Mouse (Mus musculus) megakaryocyte, embryonic 14.5 days (primary cell): Measurements from ENCODE around the gene Sufu. TPM values are rescaled to one million over a fixed set of nuclear protein-coding genes. Genes with fewer than 3 reads are reported as not detected.

ENCODE experiments used
- H3K27me3 ChIP-seq: replicated peaks from 2 replicates; pipeline ENCODE3; 2012; ENCODE audit warnings: inconsistent platforms
- H3K36me3 ChIP-seq: replicated peaks from 2 replicates; pipeline ENCODE3; 2012; ENCODE audit warnings: low read length, inconsistent platforms, mixed read lengths
- H3K4me1 ChIP-seq: 2 replicates; pipeline ENCODE4 v1.6.1; 2012; ENCODE audit warnings: inconsistent platforms
- H3K4me3 ChIP-seq: replicated peaks from 2 replicates; pipeline ENCODE3; 2012; ENCODE audit warnings: moderate library complexity, mild to moderate bottlenecking, inconsistent platforms
- H3K9me3 ChIP-seq: 2 replicates; pipeline ENCODE4 v1.6.1; 2012; ENCODE audit warnings: inconsistent platforms
- FLI1 ChIP-seq: IDR thresholded peaks from 2 replicates; pipeline ENCODE4 v1.6.1; 2012; ENCODE audit warnings: low read length, inconsistent platforms, mixed read lengths
- GATA1 ChIP-seq: IDR thresholded peaks from 3 replicates; pipeline ENCODE4 v1.6.1; 2012; ENCODE audit warnings: mixed read lengths, low read length, inconsistent platforms, borderline replicate concordance
- polyA plus RNA-seq: library from polyadenylated mRNA; stranded (reverse); fragments of >175 nt; gene quantifications from 2 replicates; pipeline ENCODE4 v1.2.3, GENCODE M21; 2012; ENCODE audit warnings: low replicate concordance; ENCODE audit not compliant: insufficient read depth

Sufu gene
- polyA plus RNA-seq, 1 experiment, result 8.7 TPM

- Histone ChIP-seq H3K9me3 (no peaks in the 10 kb centered on the region), H3K36me3 (peaks cover 88% of the 10 kb centered on the region), H3K27me3 (no peaks in the 10 kb centered on the region), H3K4me1 (peaks cover 24% of the 10 kb centered on the region), H3K4me3 (no peak overlapping the region)
- TF ChIP-seq FLI1 (no peak), GATA1 (no peak)
These were observed 7.3 kb downstream of the Sufu start for GRCm38 (mm10) chr19:46404030-46404429.

DNA sequence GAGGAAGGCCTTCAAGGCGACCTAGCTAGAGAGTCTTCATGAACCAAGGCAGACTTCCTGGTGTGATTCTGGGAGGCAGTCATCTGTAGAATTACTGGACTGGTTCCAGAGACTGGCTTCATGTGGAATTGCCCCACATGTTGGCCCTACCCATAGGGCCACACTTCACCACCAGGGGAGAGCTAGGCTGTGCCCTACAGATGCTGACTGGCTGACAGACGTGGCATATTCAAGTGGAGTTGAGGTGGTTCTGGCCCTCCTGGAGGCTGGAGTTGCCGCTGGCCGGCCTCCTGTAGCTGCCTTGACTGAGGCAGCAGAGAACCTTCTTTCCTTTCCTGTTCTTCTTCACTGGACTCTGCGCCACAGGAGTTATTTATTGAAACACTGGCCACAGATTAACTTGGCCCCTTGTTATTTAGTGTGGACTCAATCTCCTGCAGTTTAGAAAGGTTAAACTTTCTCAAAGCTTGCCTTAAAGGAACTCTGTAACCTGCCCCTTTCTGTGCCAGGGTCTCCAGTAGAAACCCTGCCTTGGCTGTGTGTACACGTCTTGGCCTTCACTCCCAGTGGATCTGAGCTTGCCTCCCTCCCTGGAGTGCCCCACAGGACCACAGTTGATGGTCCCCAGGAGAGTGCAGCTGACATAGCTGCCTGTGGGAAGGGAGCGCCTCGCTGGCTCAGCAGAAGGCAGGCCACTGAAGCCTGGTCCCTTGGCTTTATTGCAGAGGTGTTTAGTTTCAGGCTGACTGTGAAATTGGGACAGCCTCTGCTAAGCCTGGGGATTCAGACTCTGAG, 10.1 kb downstream of the Sufu start:
- Histone ChIP-seq H3K27me3 (no peaks in the 10 kb centered on the region), H3K4me1 (peaks cover 26% of the 10 kb centered on the region), H3K4me3 (no peak overlapping the region), H3K9me3 (no peaks in the 10 kb centered on the region), H3K36me3 (peaks cover 79% of the 10 kb centered on the region)
- TF ChIP-seq FLI1 (no peak), GATA1 (no peak)

DNA sequence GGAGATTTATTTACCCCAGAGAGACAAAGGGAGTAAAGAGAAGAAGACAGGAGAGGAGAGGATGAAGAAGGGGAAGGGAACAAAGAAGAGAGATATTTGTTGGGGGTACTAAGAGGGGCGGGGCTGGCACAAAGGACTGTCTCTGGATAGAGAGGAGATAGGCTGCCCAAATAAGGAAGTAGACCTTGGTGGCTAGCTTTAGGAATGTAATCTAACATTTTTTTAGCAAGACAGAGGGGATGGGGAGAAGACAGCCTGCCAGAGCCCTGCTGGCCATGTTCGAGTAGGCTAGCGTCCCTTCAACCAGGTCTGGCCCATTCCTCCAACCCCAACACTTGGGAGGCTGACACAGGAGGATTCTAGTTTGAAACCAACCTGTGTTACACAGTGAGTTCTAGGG, 12.8 kb downstream of the Sufu start:
- TF ChIP-seq GATA1, result no peak
- TF ChIP-seq FLI1, result no peak
- Histone ChIP-seq H3K4me3 (no peak overlapping the region), H3K36me3 (peaks cover 73% of the 10 kb centered on the region), H3K9me3 (no peaks in the 10 kb centered on the region), H3K4me1 (peaks cover 30% of the 10 kb centered on the region), H3K27me3 (no peaks in the 10 kb centered on the region)

- Histone ChIP-seq H3K27me3 (no peaks in the 10 kb centered on the region), H3K9me3 (no peaks in the 10 kb centered on the region), H3K4me1 (peaks cover 29% of the 10 kb centered on the region), H3K36me3 (peaks cover 52% of the 10 kb centered on the region), H3K4me3 (no peak overlapping the region)
- no peak for TF ChIP-seq FLI1
- TF ChIP-seq GATA1, result no peak
These were observed 15.5 kb downstream of the Sufu start for GRCm38 (mm10) chr19:46412056-46412805.

- TF ChIP-seq FLI1, result no peak
- no peak for TF ChIP-seq GATA1
- Histone ChIP-seq H3K27me3 (no peaks in the 10 kb centered on the region), H3K9me3 (no peaks in the 10 kb centered on the region), H3K4me1 (peaks cover 32% of the 10 kb centered on the region), H3K4me3 (no peak overlapping the region), H3K36me3 (peaks cover 43% of the 10 kb centered on the region)
These were observed 17.3 kb downstream of the Sufu start for GRCm38 (mm10) chr19:46413969-46414368.

GRCm38 (mm10) chr19:46414486-46414885, 17.8 kb downstream of the Sufu start:
- H3K4me1 ChIP-seq, result peaks cover 27% of the 10 kb centered on the region
- no peaks in the 10 kb centered on the region for H3K27me3 ChIP-seq
- H3K9me3 ChIP-seq, result no peaks in the 10 kb centered on the region
- H3K4me3 ChIP-seq, result no peak overlapping the region
- no peak for TF ChIP-seq FLI1
- TF ChIP-seq GATA1, result no peak
- H3K36me3 ChIP-seq, result peaks cover 38% of the 10 kb centered on the region

DNA sequence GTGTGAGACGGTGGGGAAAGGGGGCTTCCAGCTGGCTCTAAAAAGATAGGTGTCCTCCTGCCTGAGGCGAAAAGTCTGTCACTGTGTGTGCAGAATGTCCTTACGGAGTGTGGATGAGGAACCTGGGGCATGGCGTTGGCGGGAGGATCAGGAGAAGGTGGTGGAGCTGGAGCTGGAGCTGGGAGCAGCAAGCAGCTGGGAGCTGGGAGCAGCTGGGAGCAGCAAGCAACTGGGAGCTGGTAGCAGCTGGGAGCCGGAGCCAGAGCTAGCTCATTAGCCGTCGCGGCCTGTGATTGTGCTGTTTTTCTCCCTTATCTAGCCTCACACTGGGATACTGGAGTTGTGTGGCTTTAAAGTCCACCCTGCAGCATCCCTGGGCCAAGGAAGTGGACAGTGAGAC, 19.6 kb downstream of the Sufu start:
- Histone ChIP-seq H3K4me3 (no peak overlapping the region), H3K36me3 (peaks cover 32% of the 10 kb centered on the region), H3K4me1 (peaks cover 35% of the 10 kb centered on the region), H3K27me3 (no peaks in the 10 kb centered on the region), H3K9me3 (no peaks in the 10 kb centered on the region)
- no peak for TF ChIP-seq GATA1
- no peak for TF ChIP-seq FLI1

DNA sequence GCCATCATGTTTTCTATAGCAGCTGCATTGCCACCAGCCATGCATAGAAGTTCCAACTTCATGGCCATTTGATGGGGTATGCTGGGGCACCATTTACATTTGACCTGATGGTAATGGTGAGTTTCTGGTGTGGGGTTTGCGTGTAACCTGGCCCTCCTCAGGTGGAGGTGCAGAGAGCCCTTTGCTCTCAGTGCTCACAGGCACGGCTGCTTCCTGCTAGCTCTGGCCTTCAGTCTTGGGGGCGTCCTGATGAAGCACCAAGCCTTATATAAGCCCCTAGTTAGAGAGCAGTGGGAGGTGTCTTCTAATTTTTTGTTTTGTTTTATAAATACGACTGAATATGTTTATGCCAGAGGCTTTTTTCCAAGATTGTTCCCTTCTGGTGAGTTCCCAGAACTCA, 21.4 kb downstream of the Sufu start:
- Histone ChIP-seq H3K4me3 (no peak overlapping the region), H3K27me3 (no peaks in the 10 kb centered on the region), H3K36me3 (peaks cover 22% of the 10 kb centered on the region), H3K9me3 (no peaks in the 10 kb centered on the region), H3K4me1 (peaks cover 37% of the 10 kb centered on the region)
- TF ChIP-seq GATA1, result no peak
- TF ChIP-seq FLI1, result no peak

- H3K36me3 ChIP-seq, result peaks cover 18% of the 10 kb centered on the region
- H3K4me3 ChIP-seq, result no peak overlapping the region
- H3K27me3 ChIP-seq, result no peaks in the 10 kb centered on the region
- peaks cover 46% of the 10 kb centered on the region for H3K4me1 ChIP-seq
- no peaks in the 10 kb centered on the region for H3K9me3 ChIP-seq
- TF ChIP-seq FLI1, result no peak
- no peak for TF ChIP-seq GATA1
These were observed 23.7 kb downstream of the Sufu start for GRCm38 (mm10) chr19:46420410-46420809.

DNA sequence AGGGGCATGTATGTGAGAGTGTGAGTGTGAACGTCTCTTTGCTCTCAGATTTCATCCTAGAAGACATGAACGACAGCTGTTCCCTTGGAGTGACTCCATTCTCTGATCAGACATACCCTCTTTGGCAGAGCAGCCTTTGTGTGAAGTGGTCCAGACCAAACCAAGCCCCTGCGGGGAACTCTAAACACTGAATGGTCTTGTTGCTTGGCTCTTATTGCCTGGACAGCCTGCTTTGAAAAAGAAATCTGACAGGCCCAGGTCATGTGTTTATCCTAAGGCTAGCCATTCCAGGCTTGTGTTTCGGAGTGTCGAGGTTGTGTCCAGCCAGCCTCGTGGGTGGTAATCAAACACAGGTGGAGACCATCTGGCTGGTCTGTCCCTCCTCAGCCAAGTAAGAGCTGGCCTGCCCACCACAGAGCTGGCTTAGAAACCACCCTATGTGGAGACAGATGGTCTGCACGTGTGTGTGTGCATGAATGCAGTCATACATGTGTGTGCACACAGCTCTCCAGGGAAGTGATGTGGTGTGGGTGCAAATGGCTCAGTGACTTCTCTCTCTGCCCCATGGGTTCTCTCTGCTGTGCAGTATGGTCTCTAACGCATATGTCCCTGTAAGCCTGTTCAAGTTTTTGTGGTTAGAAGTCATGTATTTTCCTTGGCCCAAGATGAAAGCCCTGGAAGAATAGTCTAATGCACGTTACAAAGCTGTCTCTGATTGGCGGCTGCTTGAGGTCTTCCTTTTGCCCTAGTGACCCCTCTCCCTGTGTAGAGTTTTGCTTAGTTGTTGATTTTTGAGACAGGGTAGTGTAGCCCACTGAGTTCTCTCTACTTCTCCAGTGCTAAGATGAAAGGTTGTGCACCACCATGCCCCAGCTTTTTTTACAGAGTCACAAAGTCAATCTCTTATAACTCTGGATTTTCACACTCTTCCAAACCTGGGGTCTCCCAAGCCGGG, 26.0 kb downstream of the Sufu start:
- Histone ChIP-seq H3K27me3 (no peaks in the 10 kb centered on the region), H3K4me3 (no peak overlapping the region), H3K4me1 (peaks cover 39% of the 10 kb centered on the region), H3K9me3 (no peaks in the 10 kb centered on the region), H3K36me3 (peaks cover 23% of the 10 kb centered on the region)
- TF ChIP-seq FLI1 (no peak), GATA1 (no peak)
